Mouse (Mus musculus) forebrain, embryonic 15.5 days (tissue): ENCODE data around the gene Tmtc2. TPM values are rescaled to one million over a fixed set of nuclear protein-coding genes. Genes with fewer than 3 reads are reported as not detected.

Experiments
- ATAC-seq: fragments of 200-750 bp; cut with Nextera tagmentation; replicated peaks from 2 replicates; pipeline ENCODE4 v1.8.0; 2017; ENCODE audit warnings: mild to moderate bottlenecking, moderate TSS enrichment, moderate library complexity
- H3K27ac ChIP-seq: fragments of 300-500 bp; sonication (generic); replicated peaks from 2 replicates; pipeline ENCODE4 v1.5.1; 2015; ENCODE audit warnings: mild to moderate bottlenecking, inconsistent platforms
- H3K27me3 ChIP-seq: fragments of 300-500 bp; sonication (generic); 2 replicates; pipeline ENCODE4 v1.6.1; 2015; ENCODE audit warnings: inconsistent platforms
- H3K36me3 ChIP-seq: fragments of 300-500 bp; sonication (generic); 2 replicates; pipeline ENCODE4 v1.6.1; 2015; ENCODE audit warnings: mild to moderate bottlenecking, inconsistent platforms
- H3K4me1 ChIP-seq: fragments of 300-500 bp; sonication (generic); 2 replicates; pipeline ENCODE4 v1.6.1; 2015; ENCODE audit warnings: inconsistent platforms
- H3K4me2 ChIP-seq: fragments of 300-500 bp; sonication (generic); replicated peaks from 2 replicates; pipeline ENCODE4 v1.6.1; 2015; ENCODE audit warnings: mild to moderate bottlenecking, inconsistent platforms
- H3K4me3 ChIP-seq: fragments of 300-500 bp; sonication (generic); 2 replicates; pipeline ENCODE4 v1.5.1; 2015; ENCODE audit warnings: mild to moderate bottlenecking, inconsistent platforms
- H3K9ac ChIP-seq: fragments of 300-500 bp; sonication (generic); replicated peaks from 2 replicates; pipeline ENCODE4 v1.6.1; 2015; ENCODE audit warnings: mild to moderate bottlenecking, inconsistent platforms
- H3K9me3 ChIP-seq: fragments of 300-500 bp; sonication (generic); 2 replicates; pipeline ENCODE4 v1.6.1; 2016; ENCODE audit warnings: inconsistent platforms
- WGBS: fragments of 180-500 bp; shearing (Covaris S2); methylation state at CpG from one replicate; pipeline ENCODE4 v1.1.7; 2015; ENCODE audit warnings: mixed read lengths; 5-methylcytosine and 5-hydroxymethylcytosine counted together
- polyA plus RNA-seq: library from polyadenylated mRNA; unstranded; fragments of >200 nt; fragmentation: Nextera tagmentation; extraction: Ambion mirVana; gene quantifications from 2 replicates; pipeline ENCODE4 v1.2.1, GENCODE M21; 2015

The Tmtc2 gene
- polyA plus RNA-seq, 1 experiment from 2014 or later = 7.5 TPM

GRCm38 (mm10) chr10:105484355-105485094 is 89.7 kb downstream of the Tmtc2 start:
- H3K27me3 ChIP-seq = 0 out of 2 replicates have a peak, but pooled peaks cover 3% of the 10 kb centered on the region
- 14% methylated on average over 2 of the region's 2 CpGs for WGBS
- H3K4me2 ChIP-seq = no peak overlapping the region
- H3K4me1 ChIP-seq = 0 out of 2 replicates have a peak, but pooled peaks cover 5% of the 10 kb centered on the region
- H3K9me3 ChIP-seq = no peaks in the 10 kb centered on the region
- no peaks in the 10 kb centered on the region for H3K36me3 ChIP-seq
- H3K27ac ChIP-seq = no peak overlapping the region
- H3K9ac ChIP-seq = no peak overlapping the region
- H3K4me3 ChIP-seq = no peak overlapping the region
- peak; percentile 71 for ATAC-seq

- H3K36me3 ChIP-seq = no peaks in the 10 kb centered on the region
- H3K4me1 ChIP-seq = 0 out of 2 replicates have a peak, but pooled peaks cover 5% of the 10 kb centered on the region
- no peak for ATAC-seq
- H3K4me2 ChIP-seq = no peak overlapping the region
- no peaks in the 10 kb centered on the region for H3K9me3 ChIP-seq
- no peak overlapping the region for H3K4me3 ChIP-seq
- WGBS = 54% methylated on average over 11 of the region's 11 CpGs
- 0 out of 2 replicates have a peak, but pooled peaks cover 3% of the 10 kb centered on the region for H3K27me3 ChIP-seq
- H3K27ac ChIP-seq = no peak overlapping the region
- no peak overlapping the region for H3K9ac ChIP-seq
Observed at GRCm38 (mm10) chr10:105479771-105480170, 94.5 kb downstream of the Tmtc2 start.

- Histone ChIP-seq H3K27ac (no peak overlapping the region), H3K36me3 (no peaks in the 10 kb centered on the region), H3K4me1 (0 out of 2 replicates have a peak, but pooled peaks cover 5% of the 10 kb centered on the region), H3K9me3 (no peaks in the 10 kb centered on the region), H3K4me3 (no peak overlapping the region), H3K4me2 (no peak overlapping the region), H3K9ac (no peak overlapping the region), H3K27me3 (0 out of 2 replicates have a peak, but pooled peaks cover 3% of the 10 kb centered on the region)
- no peak for ATAC-seq
- WGBS = 86% methylated on average over 18 of the region's 18 CpGs
Observed at GRCm38 (mm10) chr10:105477623-105478238, 96.5 kb downstream of the Tmtc2 start.

- Histone ChIP-seq H3K27me3 (no peaks in the 10 kb centered on the region), H3K27ac (no peak overlapping the region), H3K9me3 (no peaks in the 10 kb centered on the region), H3K4me2 (no peak overlapping the region), H3K4me1 (no peaks in the 10 kb centered on the region), H3K36me3 (no peaks in the 10 kb centered on the region), H3K4me3 (no peak overlapping the region), H3K9ac (no peak overlapping the region)
- 68% methylated on average over 6 of the region's 6 CpGs for WGBS
- no peak for ATAC-seq
Observed at GRCm38 (mm10) chr10:105474162-105474830, 100.0 kb downstream of the Tmtc2 start.

- H3K9me3 ChIP-seq = no peaks in the 10 kb centered on the region
- no peak overlapping the region for H3K4me2 ChIP-seq
- H3K27ac ChIP-seq = no peak overlapping the region
- 40% methylated on average over 4 of the region's 4 CpGs for WGBS
- H3K4me1 ChIP-seq = no peaks in the 10 kb centered on the region; the same call in 1 of the 2 replicates
- no peak overlapping the region for H3K4me3 ChIP-seq
- H3K36me3 ChIP-seq = no peaks in the 10 kb centered on the region
- ATAC-seq = no peak
- no peak overlapping the region for H3K9ac ChIP-seq
- no peaks in the 10 kb centered on the region for H3K27me3 ChIP-seq
Observed at GRCm38 (mm10) chr10:105464378-105464777, 109.9 kb downstream of the Tmtc2 start.

GRCm38 (mm10) chr10:105453441-105453840 is 120.8 kb downstream of the Tmtc2 start:
- H3K27me3 ChIP-seq = no peaks in the 10 kb centered on the region
- no peak overlapping the region for H3K4me3 ChIP-seq
- H3K9me3 ChIP-seq = no peaks in the 10 kb centered on the region
- no peak overlapping the region for H3K9ac ChIP-seq
- no peak overlapping the region for H3K27ac ChIP-seq
- no peaks in the 10 kb centered on the region for H3K36me3 ChIP-seq
- no peak overlapping the region for H3K4me2 ChIP-seq
- no peaks in the 10 kb centered on the region for H3K4me1 ChIP-seq
- WGBS = 73% methylated on average over 8 of the region's 8 CpGs
- no peak for ATAC-seq

- no peak overlapping the region for H3K4me2 ChIP-seq
- H3K27me3 ChIP-seq = no peaks in the 10 kb centered on the region
- no peak overlapping the region for H3K4me3 ChIP-seq
- H3K36me3 ChIP-seq = no peaks in the 10 kb centered on the region
- H3K9ac ChIP-seq = no peak overlapping the region
- WGBS = 90% methylated on average over 2 of the region's 2 CpGs
- H3K27ac ChIP-seq = no peak overlapping the region
- no peaks in the 10 kb centered on the region for H3K4me1 ChIP-seq
- no peak for ATAC-seq
- no peaks in the 10 kb centered on the region for H3K9me3 ChIP-seq
Observed at GRCm38 (mm10) chr10:105447191-105447590, 127.1 kb downstream of the Tmtc2 start.

GRCm38 (mm10) chr10:105444309-105444708 is 129.9 kb downstream of the Tmtc2 start:
- Histone ChIP-seq H3K4me1 (no peaks in the 10 kb centered on the region), H3K9ac (no peak overlapping the region), H3K36me3 (no peaks in the 10 kb centered on the region), H3K4me2 (no peak overlapping the region), H3K27me3 (no peaks in the 10 kb centered on the region), H3K27ac (no peak overlapping the region), H3K4me3 (no peak overlapping the region), H3K9me3 (no peaks in the 10 kb centered on the region)
- 81% methylated on average over 3 of the region's 3 CpGs for WGBS
- no peak for ATAC-seq

- no peak overlapping the region for H3K4me2 ChIP-seq
- 67% methylated on average over 5 of the region's 5 CpGs for WGBS
- no peaks in the 10 kb centered on the region for H3K9me3 ChIP-seq
- H3K27me3 ChIP-seq = no peaks in the 10 kb centered on the region
- H3K4me1 ChIP-seq = no peaks in the 10 kb centered on the region
- no peak overlapping the region for H3K9ac ChIP-seq
- H3K4me3 ChIP-seq = no peak overlapping the region
- H3K27ac ChIP-seq = no peak overlapping the region
- H3K36me3 ChIP-seq = no peaks in the 10 kb centered on the region
- ATAC-seq = no peak
Observed at GRCm38 (mm10) chr10:105434879-105435278, 139.4 kb downstream of the Tmtc2 start.

GRCm38 (mm10) chr10:105430885-105431284 is 143.4 kb downstream of the Tmtc2 start:
- H3K4me2 ChIP-seq = no peak overlapping the region
- no peak for ATAC-seq
- H3K4me1 ChIP-seq = no peaks in the 10 kb centered on the region
- no peak overlapping the region for H3K27ac ChIP-seq
- no peaks in the 10 kb centered on the region for H3K9me3 ChIP-seq
- no peaks in the 10 kb centered on the region for H3K36me3 ChIP-seq
- no peak overlapping the region for H3K9ac ChIP-seq
- no peak overlapping the region for H3K4me3 ChIP-seq
- 40% methylated on average over 3 of the region's 3 CpGs for WGBS
- no peaks in the 10 kb centered on the region for H3K27me3 ChIP-seq

GRCm38 (mm10) chr10:105430232-105430631 is 144.0 kb downstream of the Tmtc2 start:
- Histone ChIP-seq H3K9ac (no peak overlapping the region), H3K27me3 (no peaks in the 10 kb centered on the region), H3K4me3 (no peak overlapping the region), H3K4me1 (no peaks in the 10 kb centered on the region), H3K27ac (no peak overlapping the region), H3K4me2 (no peak overlapping the region), H3K36me3 (no peaks in the 10 kb centered on the region), H3K9me3 (no peaks in the 10 kb centered on the region)
- no peak for ATAC-seq
- WGBS = 77% methylated on average over 5 of the region's 5 CpGs

GRCm38 (mm10) chr10:105428080-105428479 is 146.2 kb downstream of the Tmtc2 start:
- no peak overlapping the region for H3K4me2 ChIP-seq
- H3K9ac ChIP-seq = no peak overlapping the region
- no peaks in the 10 kb centered on the region for H3K27me3 ChIP-seq
- no peak overlapping the region for H3K27ac ChIP-seq
- no peak overlapping the region for H3K4me3 ChIP-seq
- H3K4me1 ChIP-seq = no peaks in the 10 kb centered on the region
- 69% methylated on average over 5 of the region's 5 CpGs for WGBS
- no peaks in the 10 kb centered on the region for H3K36me3 ChIP-seq
- no peak for ATAC-seq
- H3K9me3 ChIP-seq = no peaks in the 10 kb centered on the region
